Mouse (Mus musculus): ENCODE measurements at regions not wholly inside any gene's neighbourhood (a gene's known extent, or its start where the extent isn't known, plus 50 kb on each side); places are given as distances from the start of the nearest gene placed in this dataset.

GRCm38 (mm10) chr5:119448494-119448893, 222.0 kb upstream of the Tbx3 start:
- TF ChIP-seq CTCF (IDR thresholded peaks at IDR 0.05; ENCODE audit: low read depth, low read length) (no peak), EP300 (IDR thresholded peaks at IDR 0.05; ENCODE audit: insufficient read depth, low read depth, low read length) (no peak)

Measured in ES-Bruce4 (cell line).